ENCODE assay signal across 8 mouse cellular contexts in the genomic region with DNA sequence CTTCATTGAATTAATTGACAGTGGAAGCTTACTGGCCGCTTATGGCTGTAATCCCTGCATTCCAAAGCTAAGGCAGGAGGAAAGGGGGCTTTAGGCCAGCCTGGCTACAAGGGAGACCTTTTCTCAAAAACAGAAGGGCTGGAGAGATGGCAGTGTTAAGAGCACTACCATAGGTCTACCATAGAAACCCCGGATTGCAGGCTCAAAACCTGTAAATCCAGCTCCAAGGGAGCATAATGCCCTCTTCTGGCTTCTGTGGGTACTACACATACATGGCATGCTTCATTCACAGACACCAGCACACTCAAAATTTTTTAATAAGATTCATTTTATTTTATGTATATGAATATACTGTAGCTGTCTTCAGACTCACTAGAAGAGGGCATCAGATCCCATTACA.
DNase-seq lines count a peak whose midpoint lies in the region; ATAC-seq lines count a peak whose summit lies in the region.

No protein-coding gene starts in this region.

- no peak for ATAC-seq in frontal cortex, adult (ENCODE audit: low TSS enrichment)

- DNase-seq in frontal cortex, postnatal 36 days (ENCODE audit: low spot score in 2 of 2), result peak; percentile 57 to 78
- peak; percentile 92 for DNase-seq in 3T3-L1 (ENCODE audit: low read depth, low spot score)
- DNase-seq in adipocyte (ENCODE audit: low spot score), result peak; percentile 78
- peak; percentile 78 for DNase-seq in embryo, embryonic 11 days
- DNase-seq in kidney, postnatal 10 days, result peak; percentile 79
- DNase-seq in lung, postnatal 14 days, result peak; percentile 84
- DNase-seq in spleen, postnatal 14 days (ENCODE audit: low spot score in 2 of 2), result peak; percentile 33 to 70
